Mouse (Mus musculus) cerebral cortex, adult 2 months (tissue): ENCODE results near the gene Zbtb48.

Source experiments
- WGBS: fragments of 180-500 bp; shearing (Covaris S2); methylation state at CpG from one replicate; pipeline ENCODE4 v1.1.7; 2018; 5-methylcytosine and 5-hydroxymethylcytosine counted together

Zbtb48 gene

GRCm38 (mm10) chr4:152000906-152001305 is 26.6 kb downstream of the Zbtb48 start:
- WGBS, result 24% methylated on average over 4 of the region's 4 CpGs

GRCm38 (mm10) chr4:151999481-151999880 is 28.0 kb downstream of the Zbtb48 start:
- WGBS, result 79% methylated on average over 3 of the region's 3 CpGs

DNA sequence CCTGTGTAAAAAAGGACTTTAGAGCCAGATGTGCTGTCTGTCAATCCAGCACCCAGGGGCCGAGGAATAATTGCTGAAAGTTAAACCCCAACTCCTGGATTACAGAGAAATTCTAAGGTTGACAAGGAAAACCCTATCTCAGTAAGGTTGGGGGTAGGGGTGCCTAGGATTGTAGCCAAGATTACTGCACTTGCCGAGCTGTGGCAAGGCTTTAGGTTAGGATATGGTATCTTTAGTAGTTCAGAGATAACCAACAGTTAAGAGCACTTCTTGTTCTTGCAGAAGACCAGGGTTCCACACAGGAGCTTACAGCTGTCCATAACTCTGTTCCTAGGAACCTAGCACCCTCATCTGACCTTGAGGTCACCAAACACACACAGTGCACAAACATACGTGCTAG is 29.8 kb downstream of the Zbtb48 start:
- 66% methylated on average over 3 of the region's 3 CpGs for WGBS

DNA sequence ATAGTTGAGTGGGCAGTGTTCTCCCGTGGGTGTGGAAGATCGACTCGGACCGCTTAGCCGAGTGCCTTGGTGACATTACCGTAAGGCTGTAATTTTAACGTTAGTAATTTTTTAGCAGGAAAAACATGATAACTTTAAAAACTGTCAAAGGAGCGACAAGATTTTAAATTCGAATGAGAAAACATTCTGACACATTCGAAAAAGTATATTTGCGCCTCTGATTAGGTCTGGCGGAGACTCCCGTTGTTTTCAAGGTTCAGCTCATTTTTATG is 30.6 kb downstream of the Zbtb48 start:
- WGBS, result 2% methylated on average over 13 of the region's 13 CpGs

GRCm38 (mm10) chr4:151996173-151996950 is 31.1 kb downstream of the Zbtb48 start, which contains the start of gene Phf13:
TSS of gene Phf13 (minus strand) at chr4:151996258.
- under 1% methylated on average over 90 of the region's 94 CpGs for WGBS

DNA sequence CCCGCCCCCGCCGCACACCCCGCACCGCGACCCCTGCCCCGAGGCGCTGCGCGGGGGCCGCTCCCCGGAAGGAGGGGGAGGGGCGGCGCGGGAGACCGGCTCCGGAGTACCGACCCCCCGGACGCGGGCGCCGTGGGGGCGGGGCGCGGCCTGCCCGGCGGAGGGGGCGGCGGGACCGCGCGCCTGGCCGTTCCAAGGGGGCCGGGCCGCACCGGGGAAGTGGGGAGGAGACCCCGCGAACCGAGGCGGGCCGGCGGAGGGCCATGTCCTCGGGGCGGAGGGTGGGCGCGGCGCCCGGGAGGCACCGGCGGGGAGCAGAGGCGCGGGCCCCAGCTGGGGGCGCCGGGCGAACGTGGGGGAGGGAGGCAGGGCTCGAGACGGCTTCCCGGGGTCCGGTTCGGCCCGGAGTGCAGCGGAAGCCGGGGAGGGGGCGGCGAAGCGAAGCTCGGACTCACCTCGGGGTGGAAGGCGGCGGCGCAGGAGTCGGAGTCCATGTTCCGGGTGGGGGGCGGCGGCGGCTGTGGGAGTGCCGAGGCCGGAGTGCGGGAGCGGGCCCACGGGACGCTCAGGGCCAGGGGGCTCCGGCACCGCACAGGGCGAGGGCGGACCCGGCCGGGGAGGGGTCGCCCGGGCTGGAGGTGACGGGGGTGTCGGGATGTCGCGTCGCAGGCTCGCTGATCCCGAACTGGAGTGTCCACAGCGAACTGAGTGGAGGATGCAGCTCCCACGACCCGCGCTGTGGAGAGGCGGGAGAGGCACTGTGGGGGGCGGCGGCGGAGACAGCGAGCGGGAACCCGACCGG is 31.9 kb downstream of the Zbtb48 start:
- 1% methylated on average over 104 of the region's 111 CpGs for WGBS

DNA sequence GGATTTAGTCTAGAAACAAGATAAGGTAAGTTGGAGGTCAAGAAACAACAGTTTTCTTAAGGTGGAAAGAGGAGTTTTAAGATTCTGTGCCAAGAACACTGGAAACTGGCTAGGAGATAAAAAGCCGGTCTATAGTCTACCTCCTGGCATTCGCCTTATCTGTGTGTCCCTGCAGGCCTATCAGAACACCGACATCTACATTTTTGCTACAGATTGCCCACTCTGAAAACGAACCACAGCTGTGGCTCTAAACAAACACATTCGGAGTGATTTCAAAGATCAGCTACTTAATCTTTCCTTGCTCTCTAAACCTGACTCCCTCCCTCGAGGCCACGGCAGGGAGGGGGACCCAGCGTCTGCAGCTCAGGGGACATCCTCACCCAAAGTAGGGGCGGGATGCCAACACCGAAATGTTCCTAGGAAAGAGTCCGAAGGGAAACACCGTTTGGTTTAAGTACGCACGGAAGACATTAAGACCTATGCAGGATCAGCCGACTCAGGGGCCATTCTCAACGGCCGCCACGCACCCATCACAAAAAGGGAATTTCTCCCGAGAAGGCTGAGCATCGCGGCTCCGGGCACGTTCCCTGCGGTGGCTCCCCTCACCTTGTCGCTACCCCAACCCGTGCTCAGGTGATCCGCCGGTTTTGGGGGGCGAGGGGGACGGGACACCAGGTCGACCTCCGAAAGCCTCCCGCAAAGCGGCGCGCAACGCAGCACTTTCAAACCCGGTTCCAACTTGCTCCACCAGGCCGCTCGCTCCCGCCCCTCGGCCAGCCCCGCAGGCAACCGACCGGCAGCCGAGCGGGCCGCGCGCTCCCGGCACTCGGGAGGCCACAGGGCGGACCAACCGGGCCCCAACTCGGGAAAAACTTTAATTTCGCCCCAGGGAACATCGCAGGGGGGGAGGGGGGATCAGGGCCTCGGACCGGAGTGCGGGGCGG is 33.0 kb downstream of the Zbtb48 start:
- WGBS, result 3% methylated on average over 61 of the region's 61 CpGs

GRCm38 (mm10) chr4:151993035-151993434 is 34.4 kb downstream of the Zbtb48 start:
- 75% methylated on average over 6 of the region's 6 CpGs for WGBS

DNA sequence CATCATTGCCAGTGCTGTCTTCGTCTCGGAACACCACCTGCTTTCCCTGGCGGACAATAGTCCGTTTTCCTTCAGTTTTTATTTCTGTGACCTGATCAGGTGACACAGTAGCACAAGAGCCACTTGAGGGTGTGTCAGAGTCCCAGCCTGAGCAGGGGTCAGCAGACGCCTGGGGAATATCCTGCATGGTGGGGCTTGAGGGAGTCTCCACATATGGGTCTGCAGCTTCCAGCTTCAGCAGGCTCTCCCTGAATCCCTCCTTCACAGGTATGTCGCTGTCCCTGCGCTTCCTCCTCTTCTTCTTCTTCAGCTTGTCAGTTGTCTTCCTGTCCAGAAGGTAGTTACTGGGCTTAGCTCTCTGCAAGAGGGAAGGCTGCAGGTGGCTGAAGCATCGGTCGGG is 35.4 kb downstream of the Zbtb48 start:
- 93% methylated on average over 9 of the region's 9 CpGs for WGBS

DNA sequence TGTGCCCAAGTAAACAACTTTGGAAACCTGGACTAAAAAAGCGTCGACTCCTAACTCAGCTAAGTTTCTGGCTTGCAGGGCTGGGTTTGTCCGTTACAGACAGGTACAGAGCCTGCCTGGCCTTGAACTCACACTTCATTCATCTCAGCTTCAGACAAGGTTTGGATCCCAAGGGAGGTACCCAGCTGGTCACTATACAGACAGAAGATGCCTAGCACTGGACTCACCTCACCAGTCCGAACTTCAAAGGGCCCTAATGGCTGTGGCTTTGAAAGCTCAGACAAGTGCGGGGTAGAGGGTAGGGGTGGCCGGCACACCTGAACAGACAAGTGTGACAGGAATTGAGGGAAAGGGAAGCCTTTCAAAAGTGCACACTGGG is 38.4 kb downstream of the Zbtb48 start:
- WGBS, result 42% methylated on average over 6 of the region's 6 CpGs

DNA sequence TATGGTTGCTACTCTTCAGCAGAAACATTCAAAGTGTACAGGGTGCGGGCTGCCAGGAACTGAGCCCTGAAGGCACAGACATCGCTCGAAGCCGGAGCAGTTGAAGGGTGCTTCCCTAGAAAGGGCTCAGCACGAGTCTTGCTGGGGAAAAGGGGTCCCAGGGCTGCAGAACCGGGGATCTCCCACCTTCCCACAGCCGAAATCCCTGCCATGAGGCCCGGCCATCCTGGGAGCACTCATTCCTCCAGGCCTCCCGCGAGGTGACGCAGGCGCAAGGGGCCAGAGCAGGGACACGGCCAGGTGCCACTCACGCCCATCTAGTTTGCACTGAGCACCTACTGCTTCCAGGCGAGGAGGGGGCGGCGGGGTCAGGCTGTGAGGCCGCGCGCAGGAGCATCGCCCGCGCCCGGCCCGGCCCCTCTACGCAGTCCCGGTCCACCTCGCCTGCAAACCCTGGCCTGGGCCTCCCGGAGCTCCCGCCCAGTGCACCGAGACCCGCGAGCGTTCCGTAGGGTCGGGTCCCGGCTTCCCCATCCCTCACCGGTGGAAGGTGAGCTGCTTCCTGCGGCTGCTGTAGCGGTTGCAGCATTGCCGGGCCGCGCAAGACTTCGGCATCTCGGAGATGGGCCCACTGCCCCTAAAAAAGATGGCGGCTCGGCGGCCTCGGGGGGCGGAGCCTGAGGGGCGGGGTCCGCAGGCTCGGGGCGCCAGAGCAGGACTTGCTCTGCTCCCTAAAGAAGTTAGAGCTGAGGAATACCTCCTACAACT is 38.9 kb downstream of the Zbtb48 start, which contains the start of gene Thap3:
TSS of gene Thap3 (minus strand) at position 656 of the 768 bp plus-strand sequence.
- WGBS, result under 1% methylated on average over 54 of the region's 54 CpGs

- 15% methylated on average over 10 of the region's 10 CpGs for WGBS
Observed at GRCm38 (mm10) chr4:151988014-151988341, 39.5 kb downstream of the Zbtb48 start.

DNA sequence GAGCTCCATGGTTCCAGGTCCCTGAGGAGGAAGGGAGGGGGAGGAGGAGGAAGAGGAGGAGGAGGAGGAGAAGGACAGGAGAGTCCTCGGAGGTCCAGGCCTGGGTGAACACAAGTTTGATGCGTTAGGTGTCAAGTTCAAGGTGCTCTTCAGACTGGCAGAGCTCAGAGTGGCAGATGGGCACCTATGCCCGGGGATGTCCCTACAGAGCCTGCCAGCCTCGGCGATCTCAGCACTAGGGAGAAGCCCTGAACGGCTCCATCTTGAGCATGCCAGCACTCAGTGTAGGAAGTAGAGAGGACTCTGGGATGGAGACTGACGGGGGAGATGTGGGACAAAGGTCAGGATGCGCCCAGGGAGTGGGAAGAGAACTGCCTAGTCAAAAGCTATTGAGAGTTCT is 40.8 kb downstream of the Zbtb48 start:
- WGBS, result 66% methylated on average over 8 of the region's 8 CpGs

DNA sequence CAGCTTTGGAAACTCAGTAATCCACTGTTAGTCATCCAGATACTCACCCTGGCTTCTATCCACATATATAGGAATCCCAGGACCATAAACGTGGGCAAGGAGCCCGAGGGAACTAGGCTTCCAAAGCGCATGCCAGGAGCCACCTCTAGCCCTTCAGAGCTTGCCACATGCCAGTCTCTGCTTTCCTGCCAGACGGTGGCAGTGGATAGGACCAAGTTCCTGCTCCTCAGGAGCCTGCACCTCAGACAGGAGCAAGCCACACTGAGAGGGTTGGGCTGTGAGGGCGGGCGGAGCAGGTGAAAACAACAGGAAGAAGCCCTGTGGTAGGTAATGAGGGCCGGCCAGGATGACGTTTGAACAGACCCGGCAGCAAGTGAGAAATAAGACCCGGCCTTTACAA is 41.6 kb downstream of the Zbtb48 start:
- WGBS, result 32% methylated on average over 10 of the region's 10 CpGs

- WGBS, result 53% methylated on average over 8 of the region's 9 CpGs
Observed at GRCm38 (mm10) chr4:151983560-151983959, 43.9 kb downstream of the Zbtb48 start.

DNA sequence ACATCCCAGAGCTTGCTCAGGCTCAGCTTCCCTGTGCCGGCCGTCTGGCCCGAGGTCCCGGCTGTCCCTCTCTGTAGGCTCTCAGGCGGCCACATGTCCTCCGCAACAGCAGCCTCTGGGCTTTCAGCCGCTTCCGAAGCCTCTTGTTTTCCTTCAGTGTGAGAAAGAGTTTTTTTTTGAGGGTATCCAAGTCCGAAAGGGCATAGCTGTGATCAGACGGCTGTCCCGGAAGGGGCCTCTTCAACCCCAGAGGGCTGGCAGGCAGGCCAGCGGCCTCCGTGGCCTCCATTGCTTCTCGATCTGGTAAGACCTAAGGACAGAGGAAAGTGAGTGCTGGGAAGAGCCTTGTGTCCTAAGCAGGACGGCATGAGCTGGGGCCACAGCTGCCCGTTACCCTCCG is 44.4 kb downstream of the Zbtb48 start:
- WGBS, result 72% methylated on average over 17 of the region's 17 CpGs

- 11% methylated on average over 5 of the region's 5 CpGs for WGBS
Observed at GRCm38 (mm10) chr4:151981363-151981762, 46.1 kb downstream of the Zbtb48 start.

GRCm38 (mm10) chr4:151980699-151981098 is 46.8 kb downstream of the Zbtb48 start:
- 54% methylated on average over 8 of the region's 8 CpGs for WGBS

- 28% methylated on average over 10 of the region's 10 CpGs for WGBS
Observed at GRCm38 (mm10) chr4:151977748-151978147, 49.7 kb downstream of the Zbtb48 start.

- 97% methylated on average over 3 of the region's 3 CpGs for WGBS
Observed at GRCm38 (mm10) chr4:151975441-151975840, 52.0 kb downstream of the Zbtb48 start.

- WGBS, result 53% methylated on average over 10 of the region's 10 CpGs
Observed at GRCm38 (mm10) chr4:151972221-151972967, 55.1 kb downstream of the Zbtb48 start.
